Mouse (Mus musculus) megakaryocyte, embryonic 14.5 days (primary cell): ENCODE results near the gene Mgam. TPM values are rescaled to one million over a fixed set of nuclear protein-coding genes. Genes with fewer than 3 reads are reported as not detected.
"Not testable (repeated sequence)": the region's sequence is repeated elsewhere in the genome, so short reads cannot be mapped to it uniquely, and the experiment has no call there.

ENCODE experiments used
- H3K27me3 ChIP-seq: replicated peaks from 2 replicates; pipeline ENCODE3; 2012; ENCODE audit warnings: inconsistent platforms
- H3K36me3 ChIP-seq: replicated peaks from 2 replicates; pipeline ENCODE3; 2012; ENCODE audit warnings: low read length, inconsistent platforms, mixed read lengths
- H3K4me1 ChIP-seq: 2 replicates; pipeline ENCODE4 v1.6.1; 2012; ENCODE audit warnings: inconsistent platforms
- H3K4me3 ChIP-seq: replicated peaks from 2 replicates; pipeline ENCODE3; 2012; ENCODE audit warnings: moderate library complexity, mild to moderate bottlenecking, inconsistent platforms
- H3K9me3 ChIP-seq: 2 replicates; pipeline ENCODE4 v1.6.1; 2012; ENCODE audit warnings: inconsistent platforms
- FLI1 ChIP-seq: IDR thresholded peaks from 2 replicates; pipeline ENCODE4 v1.6.1; 2012; ENCODE audit warnings: low read length, inconsistent platforms, mixed read lengths
- GATA1 ChIP-seq: IDR thresholded peaks from 3 replicates; pipeline ENCODE4 v1.6.1; 2012; ENCODE audit warnings: mixed read lengths, low read length, inconsistent platforms, borderline replicate concordance
- polyA plus RNA-seq: library from polyadenylated mRNA; stranded (reverse); fragments of >175 nt; gene quantifications from 2 replicates; pipeline ENCODE4 v1.2.3, GENCODE M21; 2012; ENCODE audit warnings: low replicate concordance; ENCODE audit not compliant: insufficient read depth

The Mgam gene
- polyA plus RNA-seq, 1 experiment: not detected

DNA sequence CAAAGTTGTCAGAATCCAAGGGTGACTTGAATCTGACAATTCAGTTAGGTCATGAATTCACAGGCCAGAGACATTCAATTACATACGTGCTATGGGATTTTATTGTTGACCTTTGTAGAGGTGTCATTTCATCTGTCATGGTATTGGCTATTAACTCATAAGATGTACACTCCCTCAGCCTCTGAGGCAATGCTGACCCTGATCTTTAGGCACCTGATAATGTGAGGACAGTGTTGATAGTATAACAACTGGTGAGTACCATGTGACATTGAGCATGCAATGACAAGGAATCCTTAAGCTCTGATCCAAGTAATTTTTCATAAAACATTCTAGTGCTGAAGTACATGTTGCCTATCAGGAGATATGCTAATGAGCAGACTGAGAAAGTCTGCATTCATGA, 87.1 kb downstream of the Mgam start:
- no peaks in the 10 kb centered on the region for H3K9me3 ChIP-seq
- H3K4me3 ChIP-seq: no peak overlapping the region
- no peaks in the 10 kb centered on the region for H3K27me3 ChIP-seq
- no peak for TF ChIP-seq FLI1
- TF ChIP-seq GATA1: no peak
- H3K36me3 ChIP-seq: no peaks in the 10 kb centered on the region
- no peaks in the 10 kb centered on the region for H3K4me1 ChIP-seq

DNA sequence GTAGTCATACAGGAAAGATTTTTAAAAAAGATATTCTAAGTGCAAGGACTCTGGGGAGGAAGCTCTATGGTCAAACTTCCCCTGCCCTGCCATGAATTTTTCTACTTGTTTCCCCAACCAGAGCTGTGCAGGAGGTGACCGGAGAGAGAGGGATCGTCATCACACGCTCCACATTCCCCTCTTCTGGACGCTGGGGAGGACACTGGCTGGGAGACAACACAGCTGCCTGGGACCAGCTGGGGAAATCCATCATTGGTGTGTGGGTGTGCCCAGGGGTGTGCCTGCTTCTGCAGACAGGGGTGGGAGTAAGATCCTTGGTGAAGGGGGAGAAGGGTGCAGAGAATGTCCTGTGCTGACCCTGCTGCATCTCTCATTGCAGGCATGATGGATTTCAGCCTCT, 99.9 kb downstream of the Mgam start:
- H3K36me3 ChIP-seq, H3K9me3 ChIP-seq, H3K4me3 ChIP-seq, H3K4me1 ChIP-seq, H3K27me3 ChIP-seq: not testable (repeated sequence)

DNA sequence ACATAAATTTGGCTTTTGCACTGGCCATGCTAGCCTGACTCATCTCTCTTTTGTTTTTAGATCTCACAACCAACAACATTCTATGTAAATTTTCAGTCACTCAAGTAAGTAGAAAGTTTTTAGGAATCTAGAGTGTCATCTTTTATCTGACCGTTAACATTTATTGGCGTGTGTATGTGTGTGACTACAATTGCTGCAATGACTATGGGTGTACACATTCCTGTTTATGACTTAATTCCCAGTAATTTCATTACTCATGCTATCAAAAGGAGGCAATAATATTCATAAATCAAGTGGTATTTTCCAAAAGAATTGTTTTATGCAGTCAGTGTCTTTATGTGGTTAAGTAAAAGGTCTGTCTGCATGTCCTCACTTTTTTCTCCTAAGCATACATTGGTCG, 110.9 kb downstream of the Mgam start:
- no peak for TF ChIP-seq GATA1
- no peak for TF ChIP-seq FLI1

DNA sequence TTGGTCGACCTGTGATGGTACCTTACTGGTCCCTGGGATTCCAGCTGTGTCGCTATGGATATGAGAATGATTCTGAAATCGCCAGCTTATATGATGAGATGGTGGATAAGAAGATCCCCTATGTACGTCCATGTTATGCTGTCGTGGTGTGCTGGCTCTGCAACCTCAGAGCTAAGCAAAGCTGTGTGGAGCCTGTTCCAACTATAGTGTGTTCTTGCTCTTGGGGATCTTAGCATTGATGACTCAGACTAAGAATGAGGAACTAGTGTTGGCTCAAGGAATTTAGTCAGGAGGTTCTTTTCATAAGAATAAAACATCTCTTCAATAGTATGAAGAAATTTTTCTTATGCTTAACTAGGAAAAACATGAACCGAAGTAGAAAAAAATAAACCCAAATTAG, 120.4 kb downstream of the Mgam start:
- H3K9me3 ChIP-seq, H3K4me3 ChIP-seq, H3K36me3 ChIP-seq, H3K4me1 ChIP-seq, H3K27me3 ChIP-seq: not testable (repeated sequence)

More for the DNA sequence above, 110.9 kb downstream of the Mgam start:
- Histone ChIP-seq H3K27me3 (no peaks in the 10 kb centered on the region), H3K4me3 (no peak overlapping the region), H3K36me3 (no peaks in the 10 kb centered on the region), H3K4me1 (no peaks in the 10 kb centered on the region), H3K9me3 (no peaks in the 10 kb centered on the region)

DNA sequence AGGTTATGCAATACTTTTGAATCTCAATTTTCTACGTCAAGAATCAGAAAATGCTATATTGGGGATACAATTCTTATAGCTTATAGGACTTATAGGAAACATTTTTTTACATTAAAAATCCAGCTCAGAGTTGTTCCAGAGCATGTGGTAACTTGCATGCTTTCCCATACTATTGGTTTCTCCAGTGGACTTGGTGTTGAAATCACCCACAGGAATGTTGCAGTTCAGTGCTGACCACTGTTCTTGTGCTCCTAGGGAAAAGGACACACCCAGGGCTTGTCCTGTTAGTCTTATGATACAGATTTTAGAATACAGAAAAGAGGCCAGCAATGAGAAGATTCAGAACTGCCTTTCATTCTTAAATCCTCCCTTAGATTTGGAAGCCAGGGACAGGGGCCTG, 127.3 kb downstream of the Mgam start:
- no peak for TF ChIP-seq FLI1
- no peak for TF ChIP-seq GATA1
- Histone ChIP-seq H3K36me3 (no peaks in the 10 kb centered on the region), H3K9me3 (no peaks in the 10 kb centered on the region)

DNA sequence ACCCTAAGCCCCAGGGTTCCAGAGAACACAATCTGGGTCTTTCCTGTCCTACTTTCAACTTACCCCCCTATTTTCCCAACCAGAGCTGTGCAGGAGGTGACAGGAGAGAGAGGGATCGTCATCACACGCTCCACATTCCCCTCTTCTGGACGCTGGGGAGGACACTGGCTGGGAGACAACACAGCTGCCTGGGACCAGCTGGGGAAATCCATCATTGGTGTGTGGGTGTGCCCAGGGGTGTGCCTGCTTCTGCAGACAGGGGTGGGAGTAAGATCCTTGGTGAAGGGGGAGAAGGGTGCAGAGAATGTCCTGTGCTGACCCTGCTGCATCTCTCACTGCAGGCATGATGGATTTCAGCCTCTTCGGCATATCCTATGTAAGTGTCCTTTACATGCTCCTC, 128.7 kb downstream of the Mgam start:
- H3K36me3 ChIP-seq, H3K9me3 ChIP-seq, H3K27me3 ChIP-seq, H3K4me3 ChIP-seq: not testable (repeated sequence)
- peaks cover 16% of the 10 kb centered on the region for H3K4me1 ChIP-seq

More for the DNA sequence above, 127.3 kb downstream of the Mgam start:
- H3K4me1 ChIP-seq: peaks cover 9% of the 10 kb centered on the region
- no peak overlapping the region for H3K4me3 ChIP-seq
- no peaks in the 10 kb centered on the region for H3K27me3 ChIP-seq

DNA sequence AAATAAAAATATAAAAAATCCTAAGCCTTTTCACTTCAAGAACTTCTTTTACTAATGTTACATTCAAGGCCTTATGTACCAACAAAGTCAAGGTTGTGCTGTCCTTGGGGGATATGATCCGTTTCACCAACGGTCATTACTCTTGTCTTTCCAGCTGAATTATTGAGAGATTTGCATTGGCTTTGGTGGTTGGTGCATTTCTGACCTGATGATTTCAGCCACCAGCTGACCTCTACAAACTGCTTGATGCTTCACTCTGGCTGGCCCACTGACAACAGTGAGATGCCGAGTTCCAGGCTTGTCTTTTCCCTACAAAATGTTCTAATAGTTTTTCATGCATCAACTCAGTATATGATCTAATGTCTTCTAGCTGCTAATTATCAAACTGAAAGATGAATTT, 146.0 kb downstream of the Mgam start:
- Histone ChIP-seq H3K27me3 (no peaks in the 10 kb centered on the region), H3K36me3 (no peaks in the 10 kb centered on the region), H3K9me3 (no peaks in the 10 kb centered on the region), H3K4me3 (no peak overlapping the region), H3K4me1 (no peaks in the 10 kb centered on the region)
- TF ChIP-seq FLI1: no peak

DNA sequence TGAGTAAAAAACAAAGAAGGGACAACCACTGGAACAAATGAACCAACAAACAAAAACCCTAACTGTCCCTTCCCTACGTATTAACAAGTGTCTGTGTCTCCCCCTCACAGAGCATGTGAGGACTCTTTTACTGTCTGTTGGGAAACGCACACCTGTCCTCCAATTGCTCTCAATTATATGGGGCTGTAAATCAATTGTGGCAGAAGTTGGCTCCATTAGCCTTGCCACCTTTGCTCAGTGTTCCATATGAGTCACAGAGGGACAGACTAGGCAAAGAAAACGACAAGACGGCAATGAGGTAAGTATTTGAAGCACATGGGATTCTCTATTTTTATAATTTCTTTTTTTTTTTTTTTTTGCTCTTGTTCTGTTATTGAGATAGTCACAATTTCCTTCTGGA, 149.8 kb downstream of the Mgam start:
- no peaks in the 10 kb centered on the region for H3K36me3 ChIP-seq
- TF ChIP-seq FLI1: no peak
- no peak for TF ChIP-seq GATA1
- H3K4me3 ChIP-seq: no peak overlapping the region
- H3K9me3 ChIP-seq: no peaks in the 10 kb centered on the region
- H3K4me1 ChIP-seq: no peaks in the 10 kb centered on the region
- H3K27me3 ChIP-seq: no peaks in the 10 kb centered on the region

DNA sequence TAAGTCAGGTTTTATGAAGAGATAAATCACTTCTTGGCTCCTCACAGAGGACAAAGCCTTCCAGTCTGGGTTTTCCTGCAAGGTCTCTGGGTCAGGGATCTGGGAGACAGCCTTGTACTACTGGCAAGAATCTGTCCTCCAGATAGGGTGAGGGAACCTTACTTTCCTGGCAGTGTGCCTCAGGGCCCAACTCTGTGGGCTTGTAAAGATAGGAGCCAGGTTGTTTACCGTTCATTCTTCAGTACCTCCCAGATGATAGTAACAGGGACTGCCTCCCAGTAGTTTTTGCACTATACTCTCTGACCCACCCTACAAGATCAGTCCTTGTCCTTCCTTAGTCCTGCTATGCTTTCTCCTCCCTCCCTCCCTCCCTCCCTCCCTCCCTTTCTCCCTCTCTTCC, 155.0 kb downstream of the Mgam start:
- Histone ChIP-seq H3K4me3 (no peak overlapping the region), H3K36me3 (no peaks in the 10 kb centered on the region), H3K9me3 (no peaks in the 10 kb centered on the region), H3K27me3 (no peaks in the 10 kb centered on the region), H3K4me1 (no peaks in the 10 kb centered on the region)
- TF ChIP-seq FLI1 (no peak), GATA1 (no peak)

DNA sequence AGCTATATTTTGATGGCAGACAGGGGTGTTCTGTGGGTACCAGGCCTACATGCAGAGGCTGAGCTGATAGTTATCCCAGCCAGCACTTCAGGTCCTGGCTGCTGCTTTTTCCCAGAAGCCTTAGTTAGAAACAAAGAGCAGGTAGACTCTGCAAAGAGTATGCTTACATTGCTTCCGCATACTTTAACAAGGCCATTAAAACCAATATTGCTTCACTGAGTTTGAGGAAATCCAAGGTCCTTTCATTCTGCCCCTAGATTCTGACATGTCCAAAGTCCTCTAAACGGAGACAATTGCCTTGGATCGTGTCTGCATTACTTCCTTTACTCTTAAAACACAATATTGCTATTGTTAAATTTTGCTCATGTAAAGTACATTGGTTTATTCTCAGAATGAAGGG, 155.7 kb downstream of the Mgam start:
- no peak overlapping the region for H3K4me3 ChIP-seq
- H3K9me3 ChIP-seq: no peaks in the 10 kb centered on the region
- H3K36me3 ChIP-seq: no peaks in the 10 kb centered on the region
- no peaks in the 10 kb centered on the region for H3K27me3 ChIP-seq
- no peaks in the 10 kb centered on the region for H3K4me1 ChIP-seq
- TF ChIP-seq FLI1 (no peak), GATA1 (no peak)

DNA sequence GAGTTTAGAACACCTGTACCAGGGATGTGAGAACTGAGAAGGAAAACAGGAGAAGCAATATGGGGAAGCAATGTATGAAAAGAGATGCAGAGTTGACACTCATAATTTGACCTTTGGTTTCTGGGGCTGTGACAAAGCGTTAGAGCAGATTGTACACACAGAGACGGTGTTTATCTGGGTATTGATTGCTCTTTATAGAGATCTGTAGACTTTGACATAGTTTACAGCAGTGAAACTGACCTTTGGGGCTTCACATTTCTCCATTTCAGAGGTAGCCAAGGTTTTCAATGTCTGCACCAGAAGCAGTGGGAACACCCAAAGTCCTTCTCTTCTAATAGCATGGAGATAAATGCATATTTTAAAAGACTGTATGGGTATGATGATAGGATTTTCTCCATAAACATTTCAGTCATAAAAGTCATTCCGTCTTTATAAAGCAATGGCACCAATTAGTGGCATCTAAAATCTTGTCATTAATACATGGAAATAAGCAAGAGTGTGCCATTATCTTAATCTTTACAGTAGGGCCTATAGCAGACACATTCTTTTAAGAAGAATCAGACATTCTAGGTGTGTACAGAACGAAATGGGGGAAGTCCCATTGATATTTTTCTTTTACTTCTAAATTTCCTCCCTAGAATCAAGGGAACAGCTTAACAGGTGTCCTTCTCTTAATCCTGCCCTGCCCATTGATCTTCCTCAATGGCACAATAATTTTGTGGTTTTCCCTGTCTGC, 166.6 kb downstream of the Mgam start:
- H3K9me3 ChIP-seq: no peaks in the 10 kb centered on the region

More for the DNA sequence above, 166.6 kb downstream of the Mgam start:
- H3K4me1 ChIP-seq: no peaks in the 10 kb centered on the region
- TF ChIP-seq GATA1 (no peak), FLI1 (no peak)
- H3K4me3 ChIP-seq: no peak overlapping the region
- H3K27me3 ChIP-seq: no peaks in the 10 kb centered on the region
- no peaks in the 10 kb centered on the region for H3K36me3 ChIP-seq
